Mouse (Mus musculus) embryonic stem cell, embryonic (primary cell): Measurements from ENCODE around the gene Ptar1.

Experiments
- CTCF ChIA-PET, 4 experiments: fragments of 300-600 bp in 2 of 4; fragments of 350-600 bp in 2 of 4; sonication (Branson Sonifier 250); formaldehyde crosslinking; loops; one replicate each; lab custom pipeline; 2022; ENCODE audit warnings: inconsistent platforms in 2 of 4; lab: Charles Lee
- POLR2A ChIA-PET, 4 experiments: fragments of 300-600 bp in 2 of 4; fragments of 350-600 bp in 2 of 4; sonication (Branson Sonifier 250); formaldehyde crosslinking; loops; one replicate each; lab custom pipeline; 2022; ENCODE audit warnings: antibody characterized with exemption in 4 of 4, inconsistent platforms in 1 of 4; lab: Charles Lee

The Ptar1 gene

GRCm38 (mm10) chr19:23699131-23699530, 11.9 kb downstream of the Ptar1 start:
- CTCF ChIA-PET, result interaction anchor here in 2 of 4 experiments (0.8 to 3.6 kb wide), 4 partner anchors 9 to 73 kb away, joined by 3 to 15 read pairs (median 6); partner anchors contain the start of gene Apba1 (in 2 of the 2)

GRCm38 (mm10) chr19:23702896-23703295, 15.7 kb downstream of the Ptar1 start:
- POLR2A ChIA-PET, result no interaction called here

More at GRCm38 (mm10) chr19:23699131-23699530, 11.9 kb downstream of the Ptar1 start:
- POLR2A ChIA-PET, result interaction anchor here in 2 of 4 experiments (1.0 to 3.0 kb wide), 6 partner anchors 10 to 59 kb away, joined by 3 to 14 read pairs (median 4); partner anchors contain the start of gene Apba1 (in 1 of the 2)

DNA sequence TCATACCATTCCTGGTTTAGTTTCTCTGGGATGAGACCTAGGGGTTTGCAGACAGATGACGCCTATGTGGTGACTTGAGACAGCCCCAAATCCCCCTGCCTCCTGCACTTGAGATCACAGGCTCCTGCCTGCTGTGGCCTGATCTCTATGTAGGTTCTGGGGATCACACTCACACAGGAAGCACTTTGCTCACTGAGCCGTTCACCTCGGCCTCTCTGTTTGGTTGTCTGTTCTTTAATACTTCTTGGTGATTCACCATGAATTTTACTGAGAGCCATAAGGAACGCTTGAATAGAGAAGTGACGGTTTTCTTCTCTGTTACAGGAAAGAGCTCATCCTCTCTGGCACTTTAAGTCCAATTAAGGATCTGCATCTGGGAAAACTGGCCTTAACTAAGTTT, 18.2 kb downstream of the Ptar1 start:
- ChIA-PET CTCF (interaction anchor here in 2 of 4 experiments (0.5 to 0.6 kb wide), 2 partner anchors 53 to 480 kb away, joined by 3 read pairs; no protein-coding TSS in a partner anchor), POLR2A (interaction anchor here in 1 of 4 experiments (0.8 to 1.6 kb wide), 2 partner anchors 8 to 19 kb away, joined by 3 to 7 read pairs; no protein-coding TSS in a partner anchor)

More at GRCm38 (mm10) chr19:23702896-23703295, 15.7 kb downstream of the Ptar1 start:
- CTCF ChIA-PET, result no interaction called here

GRCm38 (mm10) chr19:23746506-23746905, 59.3 kb downstream of the Ptar1 start:
- ChIA-PET CTCF (no interaction called here), POLR2A (no interaction called here)

DNA sequence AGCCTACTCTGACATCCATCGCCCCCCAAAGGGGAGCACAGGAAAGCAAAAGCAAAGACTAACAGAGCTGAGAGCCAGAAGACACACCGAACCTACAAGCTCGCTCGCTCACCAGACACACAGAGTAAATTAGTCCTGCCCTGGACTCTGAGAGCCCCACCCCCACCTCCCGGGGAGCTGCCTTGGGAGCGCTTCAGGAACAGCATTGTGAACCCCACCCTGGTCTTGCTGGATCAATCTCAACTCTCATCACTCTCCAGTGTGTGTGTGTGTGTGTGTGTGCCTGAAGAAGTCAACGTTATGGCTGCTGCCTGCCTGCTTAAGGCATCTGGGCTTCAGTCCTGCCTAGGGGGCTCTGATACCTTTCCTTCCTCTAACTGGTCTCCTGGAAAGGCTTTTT, 69.8 kb downstream of the Ptar1 start:
- CTCF ChIA-PET, result interaction anchor here (0.5 to 2.6 kb wide), 18 partner anchors 11 to 1728 kb away, joined by 3 to 13 read pairs (median 4); no protein-coding TSS in a partner anchor
- POLR2A ChIA-PET, result interaction anchor here (0.5 to 1.9 kb wide), 13 partner anchors 15 to 1495 kb away, joined by 3 to 7 read pairs (median 4); partner anchors contain the start of gene 1700028P14Rik (in 1 of the 4)

DNA sequence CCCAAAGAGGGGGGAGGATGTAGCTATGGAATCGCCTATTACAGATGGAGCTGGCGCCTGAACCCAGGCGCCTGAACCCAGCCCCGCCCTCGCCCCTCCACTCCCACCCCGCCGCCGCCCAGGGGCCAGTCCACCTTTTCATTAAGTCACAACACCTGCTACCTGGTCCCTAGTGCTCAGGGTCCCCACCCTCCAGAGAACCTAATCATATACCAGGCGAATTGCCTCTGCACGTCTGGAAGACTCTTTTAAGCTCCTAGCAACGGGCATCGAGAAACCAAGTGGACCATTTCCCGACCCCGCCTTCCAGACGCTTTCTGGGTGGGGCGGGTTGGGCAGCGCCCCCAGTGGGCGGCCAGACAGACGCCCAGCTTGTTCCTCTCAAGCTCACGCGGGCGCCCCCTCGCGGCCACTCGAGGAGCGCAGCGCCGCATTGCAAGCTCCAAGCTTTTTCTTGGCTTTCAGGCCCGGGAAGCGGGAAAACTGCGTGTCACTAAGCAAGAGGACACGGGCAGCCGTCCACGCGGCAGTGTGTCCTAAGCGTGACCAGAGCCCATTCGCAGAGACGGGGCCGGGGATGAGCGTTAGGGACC, 70.8 kb downstream of the Ptar1 start:
- POLR2A ChIA-PET, result interaction anchor here (0.5 to 2.0 kb wide), 27 partner anchors 9 to 1980 kb away, joined by 3 to 9 read pairs (median 3); partner anchors contain the start of genes 1700028P14Rik (in 1 of the 4), Cemip2 (in 1 of the 4) and Ptar1 (in 1 of the 4)
- CTCF ChIA-PET, result interaction anchor here (0.6 to 2.9 kb wide), 72 partner anchors 9 to 842 kb away, joined by 3 to 28 read pairs (median 4); partner anchors contain the start of genes 1700028P14Rik (in 1 of the 4), Fxn (in 1 of the 4) and Ptar1 (in 1 of the 4)

- ChIA-PET CTCF (interaction anchor here (0.7 to 2.9 kb wide), 65 partner anchors 8 to 843 kb away, joined by 3 to 28 read pairs (median 4); partner anchors contain the start of genes 1700028P14Rik (in 1 of the 4), Fxn (in 1 of the 4) and Ptar1 (in 1 of the 4)), POLR2A (interaction anchor here (0.6 to 2.0 kb wide), 27 partner anchors 9 to 1981 kb away, joined by 3 to 9 read pairs (median 4); partner anchors contain the start of genes Cemip2 (in 1 of the 4) and Ptar1 (in 1 of the 4))
Observed at GRCm38 (mm10) chr19:23758554-23759321, 71.5 kb downstream of the Ptar1 start, which contains the start of gene Apba1. Gene Apba1 (plus strand): TSS chr19:23758887.

DNA sequence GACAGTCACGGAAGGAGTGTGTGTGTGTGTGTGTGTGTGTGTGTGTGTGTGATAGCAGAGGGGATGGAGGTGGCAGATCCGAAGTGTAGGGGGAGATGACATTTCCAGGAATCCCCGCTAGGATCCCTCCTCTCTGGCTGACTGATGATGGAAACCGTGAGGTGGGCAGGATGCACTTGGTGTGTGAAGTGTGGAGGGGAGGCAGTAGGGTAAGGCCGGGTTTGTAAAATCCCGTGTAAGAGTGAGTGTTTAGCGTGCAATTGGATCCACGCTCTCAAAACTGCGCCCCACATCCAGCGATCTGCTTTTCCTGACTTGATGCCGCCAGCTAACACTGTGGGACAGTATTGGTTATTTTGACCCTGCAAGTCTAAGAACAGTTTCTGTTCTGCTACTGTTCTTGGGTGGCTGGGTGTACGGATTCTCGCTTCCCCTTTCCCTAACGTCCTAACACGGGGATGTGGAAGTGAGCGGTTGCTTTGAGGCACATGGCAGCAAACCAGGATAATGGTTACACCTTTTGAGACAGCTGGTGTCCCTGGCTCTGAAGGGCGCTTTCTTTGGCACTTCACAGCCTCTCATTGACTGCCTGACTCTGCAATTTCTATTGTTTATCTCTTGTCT, 72.2 kb downstream of the Ptar1 start:
- POLR2A ChIA-PET, result interaction anchor here in 3 of 4 experiments (0.6 to 2.0 kb wide), 10 partner anchors 11 to 197 kb away, joined by 3 to 9 read pairs (median 4); partner anchors contain the start of gene Ptar1 (in 1 of the 3)
- CTCF ChIA-PET, result interaction anchor here (1.3 to 2.9 kb wide), 19 partner anchors 8 to 843 kb away, joined by 3 to 28 read pairs (median 9); no protein-coding TSS in a partner anchor

DNA sequence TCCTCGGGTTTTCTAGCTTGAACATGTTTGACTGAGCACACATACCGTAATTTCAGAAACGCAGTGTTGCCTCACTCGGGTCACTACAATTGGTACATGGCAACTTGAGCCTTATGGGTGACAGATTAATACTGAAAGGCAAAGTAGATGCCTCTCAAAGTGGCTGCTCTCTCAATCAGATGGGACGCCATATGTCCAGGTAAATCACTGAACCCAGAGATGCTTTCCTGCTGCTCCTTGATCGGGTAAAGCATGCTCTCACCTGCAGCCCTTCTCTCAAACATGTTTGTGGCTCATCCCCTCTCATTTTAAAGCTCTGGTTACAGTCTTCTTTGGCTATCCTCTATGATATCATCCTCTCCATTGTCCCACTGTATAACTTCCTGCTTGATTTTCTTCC, 76.1 kb downstream of the Ptar1 start:
- ChIA-PET CTCF (interaction anchor here in 1 of 4 experiments (0.6 kb wide), 1 partner anchor 9 kb away, joined by 3 read pairs; no protein-coding TSS in a partner anchor), POLR2A (no interaction called here)

DNA sequence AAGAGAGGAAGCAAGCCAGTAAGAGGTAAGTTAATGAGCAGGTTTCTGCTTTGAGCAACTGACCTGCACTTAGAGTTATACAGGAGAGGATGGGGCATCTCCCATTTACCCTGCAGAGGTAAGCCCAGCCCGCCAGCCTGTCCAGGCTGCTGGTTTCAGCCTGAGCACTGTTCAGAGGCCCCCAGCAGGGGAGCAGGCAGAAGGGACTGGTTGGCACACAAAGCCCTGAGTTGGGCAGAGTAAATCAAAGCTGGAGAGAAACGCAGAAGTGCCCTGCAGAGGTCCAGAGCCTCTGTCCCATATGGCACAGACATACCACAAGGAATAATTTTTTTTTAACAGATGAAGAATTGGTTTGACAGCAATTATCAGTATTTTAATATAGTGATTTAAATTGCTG, 76.8 kb downstream of the Ptar1 start:
- ChIA-PET POLR2A (no interaction called here), CTCF (no interaction called here)

DNA sequence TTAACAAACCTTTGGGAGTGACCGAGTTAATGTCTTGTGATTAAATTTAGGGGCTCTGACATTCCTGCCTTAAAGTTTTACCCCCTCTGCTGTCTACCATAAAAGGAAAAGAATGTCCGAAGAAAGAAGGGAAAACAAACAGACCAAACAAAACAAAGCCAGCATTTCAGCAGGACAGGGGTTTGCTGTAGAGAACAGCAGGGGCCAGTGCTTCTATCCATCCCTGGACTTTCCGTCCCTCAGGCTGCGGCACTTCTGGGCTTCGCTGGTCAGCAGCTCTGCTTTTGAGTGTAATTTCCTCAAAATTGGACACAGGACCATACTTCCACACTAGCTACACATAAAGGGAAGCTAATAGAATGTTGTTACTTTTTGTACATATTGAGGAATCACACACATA, 81.6 kb downstream of the Ptar1 start:
- CTCF ChIA-PET, result interaction anchor here (0.6 to 1.1 kb wide), 5 partner anchors 10 to 404 kb away, joined by 3 to 7 read pairs (median 3); partner anchors contain the start of gene Apba1 (in 3 of the 4)

DNA sequence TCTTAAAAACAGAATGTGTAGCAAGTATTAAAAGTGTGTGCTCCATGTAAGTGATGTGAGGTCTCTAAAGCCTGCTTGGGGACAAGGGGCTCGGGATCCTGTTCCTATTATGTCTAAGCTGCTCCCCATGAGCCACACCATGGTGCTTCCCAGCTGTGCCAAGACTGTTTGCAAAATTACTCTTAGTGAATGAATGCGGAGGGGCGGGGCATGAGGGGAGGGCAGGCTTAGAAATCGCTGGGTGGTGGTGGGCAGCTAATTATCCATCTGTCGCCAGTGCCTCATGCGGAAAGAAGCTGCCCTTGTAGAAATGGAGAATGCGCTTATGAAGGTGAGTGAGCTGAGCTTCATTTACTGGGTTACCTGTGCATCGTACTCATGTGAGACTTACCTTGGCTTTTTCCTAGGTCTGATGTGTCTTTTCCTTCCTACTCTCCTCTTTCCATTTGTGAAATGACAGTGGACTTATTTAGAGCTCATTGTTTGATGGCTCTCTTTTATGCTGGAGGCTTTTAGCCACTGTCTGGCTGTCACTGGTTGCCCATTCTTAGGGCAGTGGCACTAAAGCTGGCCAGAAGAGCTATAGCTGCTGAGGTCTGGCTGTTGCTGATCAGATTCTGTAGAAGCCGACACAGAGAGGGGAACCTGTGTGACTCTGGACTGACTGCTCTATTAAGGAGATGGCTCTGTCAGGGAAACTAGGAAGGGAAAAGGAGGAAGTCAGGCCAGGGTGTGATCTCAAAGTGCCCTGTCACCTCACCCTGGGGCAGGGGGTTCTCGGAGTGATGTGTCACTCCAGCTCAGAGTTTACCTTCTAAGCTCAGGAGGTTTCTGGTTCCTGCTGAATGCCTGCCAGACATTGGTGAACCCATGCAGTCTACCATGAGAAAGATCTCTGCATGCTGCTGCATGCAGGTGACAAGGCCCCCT, 83.5 kb downstream of the Ptar1 start:
- CTCF ChIA-PET, result interaction anchor here (0.8 to 3.2 kb wide), 6 partner anchors 12 to 193 kb away, joined by 3 to 28 read pairs (median 10); partner anchors contain the start of gene Apba1 (in 3 of the 4)
- POLR2A ChIA-PET, result no interaction called here

More for the DNA sequence above, 81.6 kb downstream of the Ptar1 start:
- POLR2A ChIA-PET, result interaction anchor here in 1 of 4 experiments (0.8 kb wide), 1 partner anchor 11 kb away, joined by 3 read pairs; the partner anchor contains the start of gene Apba1

DNA sequence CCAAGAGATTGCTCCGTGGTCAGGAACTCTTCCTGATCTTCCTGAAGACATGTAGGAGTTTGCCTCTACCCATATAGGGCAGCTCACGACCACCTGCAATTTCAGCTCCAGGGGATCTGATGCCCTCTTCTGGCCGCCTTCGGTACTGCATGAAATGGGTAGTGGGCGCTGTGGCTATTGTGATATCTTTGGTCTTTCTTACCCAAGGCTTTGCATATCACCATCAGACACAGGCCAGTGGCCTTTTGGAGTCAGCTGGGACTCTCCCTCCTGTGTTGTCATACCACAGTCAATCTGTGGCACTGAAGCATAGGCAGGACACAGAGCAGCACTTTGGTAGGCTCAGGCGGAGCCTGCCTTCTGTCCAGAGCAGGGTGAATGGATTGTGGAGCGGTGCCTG, 84.7 kb downstream of the Ptar1 start:
- POLR2A ChIA-PET, result interaction anchor here in 3 of 4 experiments (0.6 to 1.5 kb wide), 5 partner anchors 14 to 453 kb away, joined by 3 to 5 read pairs (median 3); partner anchors contain the start of genes Apba1 (in 1 of the 3) and Tjp2 (in 1 of the 3)
- CTCF ChIA-PET, result interaction anchor here (0.5 to 3.2 kb wide), 22 partner anchors 9 to 695 kb away, joined by 3 to 28 read pairs (median 4); partner anchors contain the start of gene Apba1 (in 4 of the 4)

GRCm38 (mm10) chr19:23775356-23775755, 88.1 kb downstream of the Ptar1 start:
- POLR2A ChIA-PET, result interaction anchor here in 2 of 4 experiments (0.6 to 0.7 kb wide), 2 partner anchors 17 to 1183 kb away, joined by 3 read pairs; partner anchors contain the start of gene Apba1 (in 1 of the 2)
- CTCF ChIA-PET, result interaction anchor here in 1 of 4 experiments (1.1 kb wide), 1 partner anchor 17 kb away, joined by 5 read pairs; the partner anchor contains the start of gene Apba1

DNA sequence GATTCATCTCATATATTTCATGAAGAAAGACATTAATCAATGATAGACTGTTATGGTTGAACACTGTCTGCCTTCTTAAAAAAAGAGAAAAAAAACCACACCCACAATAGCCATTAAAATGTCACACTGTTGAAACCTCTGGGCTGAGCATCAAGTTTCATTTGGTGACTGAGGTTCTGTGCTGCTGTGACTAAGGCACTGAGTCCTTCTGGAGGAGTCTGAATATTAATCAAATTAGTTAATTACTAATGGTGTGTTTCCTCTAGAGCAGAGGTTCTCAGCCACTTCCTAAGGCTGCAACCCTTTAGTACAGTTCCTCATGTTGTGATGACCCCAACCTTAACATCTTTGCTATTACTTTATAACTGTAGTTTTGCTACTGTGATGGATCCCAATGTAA, 91.9 kb downstream of the Ptar1 start:
- POLR2A ChIA-PET, result no interaction called here
- CTCF ChIA-PET, result no interaction called here

GRCm38 (mm10) chr19:23780105-23780504, 92.9 kb downstream of the Ptar1 start:
- ChIA-PET POLR2A (no interaction called here), CTCF (interaction anchor here in 2 of 4 experiments (0.6 to 0.7 kb wide), 2 partner anchors 11 to 123 kb away, joined by 3 read pairs; no protein-coding TSS in a partner anchor)
